Mouse (Mus musculus) liver, embryonic 14.5 days (tissue): ENCODE measurements around the gene Tlk2. TPM values are rescaled to one million over a fixed set of nuclear protein-coding genes. Genes with fewer than 3 reads are reported as not detected.

Experiments
- ATAC-seq: fragments of 200-750 bp; cut with Nextera tagmentation; 2 replicates; pipeline ENCODE4 v1.8.0; 2017; ENCODE audit warnings: moderate number of reproducible peaks, mild to moderate bottlenecking, moderate library complexity; ENCODE audit not compliant: insufficient read depth
- DNase-seq, 3 experiments: peaks; one replicate each; pipeline ENCODE4 v3.0.0-alpha.2; 2012 to 2013; ENCODE audit warnings: low read depth in 3 of 3, low spot score in 3 of 3
- H3K27ac ChIP-seq: fragments of 300-500 bp; sonication (generic); 2 replicates; pipeline ENCODE4 v1.5.1; 2014; ENCODE audit warnings: moderate library complexity, mild to moderate bottlenecking, control low read depth, inconsistent platforms
- H3K27me3 ChIP-seq: fragments of 300-500 bp; sonication (generic); 2 replicates; pipeline ENCODE4 v1.6.1; 2014; ENCODE audit warnings: mild to moderate bottlenecking, low read length, moderate library complexity; ENCODE audit not compliant: control insufficient read depth, insufficient read depth
- H3K36me3 ChIP-seq: fragments of 300-500 bp; sonication (generic); replicated peaks from 2 replicates; pipeline ENCODE4 v1.6.1; 2014; ENCODE audit warnings: low read depth; ENCODE audit not compliant: control insufficient read depth, insufficient read depth
- H3K4me1 ChIP-seq, 2 experiments: fragments of 200-500 bp in 1 of 2; fragments of 300-500 bp in 1 of 2; sonication (generic) in 1 of 2; replicated peaks; 2 replicates each; pipeline ENCODE4 v1.6.1; 2012 to 2014; ENCODE audit warnings: antibody characterized with exemption in 1 of 2, inconsistent platforms in 1 of 2, low read length in 1 of 2; ENCODE audit not compliant: control insufficient read depth in 2 of 2, insufficient read depth in 2 of 2
- H3K4me2 ChIP-seq: fragments of 300-500 bp; sonication (generic); 2 replicates; pipeline ENCODE4 v1.6.1; 2014; ENCODE audit warnings: low read depth, mild to moderate bottlenecking, control low read depth, moderate library complexity
- H3K4me3 ChIP-seq, 2 experiments: fragments of 200-500 bp in 1 of 2; fragments of 300-500 bp in 1 of 2; sonication (generic) in 1 of 2; 2 replicates each; pipeline ENCODE4 v1.5.1; 2012 to 2014; ENCODE audit warnings: low read depth in 2 of 2, low read length in 2 of 2, mild to moderate bottlenecking in 2 of 2, control low read depth in 1 of 2, inconsistent platforms in 1 of 2, moderate library complexity in 1 of 2; ENCODE audit not compliant: insufficient read depth in 1 of 2
- H3K9ac ChIP-seq: fragments of 300-500 bp; sonication (generic); replicated peaks from 2 replicates; pipeline ENCODE4 v1.6.1; 2014; ENCODE audit warnings: mild to moderate bottlenecking, control low read depth, moderate library complexity
- H3K9me3 ChIP-seq: fragments of 300-500 bp; sonication (generic); 2 replicates; pipeline ENCODE4 v1.6.1; 2016; ENCODE audit warnings: low read length, mixed read lengths; ENCODE audit not compliant: control insufficient read depth
- CTCF ChIP-seq: IDR thresholded peaks from 2 replicates; pipeline ENCODE4 v1.5.1; 2016; ENCODE audit warnings: antibody characterized with exemption, low read depth, control low read depth
- EP300 ChIP-seq: IDR thresholded peaks from 2 replicates; pipeline ENCODE4 v1.6.1; 2016; ENCODE audit warnings: antibody characterized with exemption, low read depth
- WGBS: fragments of 180-500 bp; shearing (Covaris S2); extraction: QIAGEN DNeasy Blood & Tissue Kit; methylation state at CpG from one replicate; pipeline ENCODE4 v1.1.7; 2014; ENCODE audit not compliant: insufficient replicate concordance; 5-methylcytosine and 5-hydroxymethylcytosine counted together
- polyA plus RNA-seq, 2 experiments: library from polyadenylated mRNA; depleted of rRNA in 1 of 2; stranded (reverse) in 1 of 2; unstranded in 1 of 2; fragments of >200 nt; fragmentation: Nextera tagmentation in 1 of 2; extraction: Ambion mirVana in 1 of 2; gene quantifications; 2 replicates each; pipeline versions ENCODE4 v1.2.1 to v1.2.3; 2012 to 2014

Tlk2 gene
- polyA plus RNA-seq, 2 experiments, result 10.2 to 16.3 TPM

DNA sequence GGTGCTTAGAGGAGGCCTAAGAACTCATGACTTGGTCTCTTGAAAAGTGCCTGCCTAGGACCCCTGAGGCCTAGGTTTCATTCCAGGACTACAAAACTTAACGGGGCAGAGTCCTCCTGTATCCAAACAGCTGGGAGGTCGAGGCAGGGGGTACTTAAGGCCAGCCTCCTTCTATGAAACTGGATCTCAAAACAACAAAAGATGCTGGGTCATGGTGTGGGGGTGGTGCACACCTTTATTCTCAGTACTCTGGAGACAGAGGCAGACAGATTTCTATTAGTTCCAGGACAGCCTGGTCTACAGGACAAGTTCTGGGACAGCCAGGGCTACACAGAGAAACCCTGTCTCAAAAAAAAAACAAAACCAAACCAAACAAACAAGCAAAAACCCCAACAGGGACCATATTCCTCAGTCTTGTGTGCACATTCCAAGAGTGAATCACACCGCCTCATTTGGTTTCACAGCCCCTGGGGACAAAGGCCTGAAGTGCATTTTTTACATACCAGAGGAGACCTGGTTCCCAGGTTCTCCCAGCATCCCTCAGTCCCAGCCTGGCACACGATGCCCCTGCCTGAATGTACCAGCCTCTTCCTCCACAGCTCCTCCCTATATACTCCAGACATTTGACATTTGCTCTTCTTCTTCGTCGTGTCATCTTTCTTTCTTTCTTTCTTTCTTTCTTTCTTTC is 18.8 kb upstream of the Tlk2 start:
- 60% methylated on average over 6 of the region's 6 CpGs for WGBS
- Histone ChIP-seq H3K4me3 (no peak overlapping the region), H3K27ac (no peak overlapping the region), H3K27me3 (no peaks in the 10 kb centered on the region), H3K4me2 (no peak overlapping the region), H3K36me3 (no peaks in the 10 kb centered on the region), H3K4me1 (peaks cover 6 to 29% of the 10 kb centered on the region in 2 experiments), H3K9ac (no peak overlapping the region), H3K9me3 (no peaks in the 10 kb centered on the region; the same call in 1 of the 2 replicates)
- TF ChIP-seq EP300 (no peak), CTCF (no peak)
- ATAC-seq (no peak), DNase-seq (no peak)

DNA sequence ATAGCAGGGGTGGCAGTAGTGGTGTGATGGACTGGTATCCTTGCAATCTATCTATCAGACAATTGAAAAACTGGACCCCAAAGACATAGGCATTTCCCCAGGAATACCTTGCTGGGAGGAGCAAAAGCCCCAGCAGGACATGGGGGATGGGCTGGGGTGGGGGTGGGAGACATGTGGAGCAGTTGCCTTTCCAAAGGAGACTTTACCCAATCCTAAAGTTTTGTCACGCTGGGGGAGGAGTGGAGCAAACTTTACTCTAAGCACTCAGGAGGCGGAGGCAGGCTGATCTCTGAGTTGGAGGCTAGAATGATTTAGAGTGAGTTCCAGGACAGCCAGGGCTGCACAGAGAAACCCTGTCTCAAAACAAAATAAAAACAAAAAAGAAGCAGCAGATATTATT is 17.2 kb upstream of the Tlk2 start:
- ATAC-seq (no peak), DNase-seq (no peak)
- Histone ChIP-seq H3K4me2 (no peak overlapping the region), H3K4me3 (no peak overlapping the region), H3K27me3 (peaks cover 7% of the 10 kb centered on the region; the same call in 1 of the 2 replicates), H3K4me1 (peaks cover 6 to 22% of the 10 kb centered on the region in 2 experiments), H3K27ac (no peak overlapping the region), H3K9me3 (no peaks in the 10 kb centered on the region; the same call in 1 of the 2 replicates), H3K36me3 (no peaks in the 10 kb centered on the region), H3K9ac (no peak overlapping the region)
- TF ChIP-seq EP300 (no peak), CTCF (no peak)
- 70% methylated on average over 2 of the region's 2 CpGs for WGBS

DNA sequence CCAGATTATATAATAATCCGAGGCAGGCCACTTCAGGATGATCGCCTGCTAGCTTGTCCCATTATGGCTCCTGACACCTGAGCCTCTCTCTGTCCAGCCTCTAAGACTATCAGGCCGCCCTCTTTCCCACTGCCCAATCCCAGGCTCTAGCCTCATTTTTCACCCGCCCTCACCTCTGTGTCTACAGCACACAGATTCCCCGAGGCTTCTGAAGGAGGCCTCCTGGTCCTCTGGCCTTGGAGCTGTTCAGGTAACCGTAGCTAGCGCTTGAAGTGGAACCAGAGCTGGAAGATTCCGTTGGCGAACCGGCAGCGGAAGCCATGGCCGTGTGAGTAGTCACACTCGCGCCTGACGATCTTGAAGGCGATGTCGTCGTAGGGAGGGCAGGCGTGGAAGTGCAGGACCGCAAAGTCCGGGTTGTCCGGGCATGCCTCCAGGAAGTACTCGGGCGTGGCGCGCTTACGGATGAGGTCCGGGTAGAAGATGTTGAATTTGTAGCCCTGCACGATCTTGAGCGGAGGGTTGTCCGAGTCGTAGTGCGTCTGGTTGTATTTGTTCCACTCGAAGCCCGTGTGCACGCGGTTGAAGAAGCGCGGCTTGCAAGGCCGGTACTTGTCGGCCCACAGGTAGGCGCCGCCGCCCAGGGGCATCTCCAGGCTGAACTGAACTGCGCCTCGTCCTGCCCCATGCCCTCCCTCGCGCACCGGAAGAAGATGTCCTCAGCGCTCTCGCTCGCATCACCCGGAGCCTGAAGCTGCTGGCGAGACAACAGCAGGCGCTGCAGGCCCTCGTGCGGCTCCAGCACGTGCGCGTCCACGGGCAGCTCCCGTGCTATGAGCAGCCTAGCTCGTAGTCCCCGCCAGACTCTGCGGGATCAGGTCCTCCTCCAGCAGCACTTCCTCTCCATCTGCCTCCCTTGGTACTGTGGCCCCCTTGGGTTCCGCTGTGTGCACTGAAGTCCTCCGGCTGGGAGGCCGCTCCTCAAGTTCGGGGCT is 13.8 kb upstream of the Tlk2 start:
- Histone ChIP-seq H3K4me3 (no peak overlapping the region), H3K36me3 (no peaks in the 10 kb centered on the region), H3K4me2 (no peak overlapping the region), H3K9me3 (no peaks in the 10 kb centered on the region; the same call in 1 of the 2 replicates), H3K27me3 (peaks cover 7% of the 10 kb centered on the region; the same call in 1 of the 2 replicates), H3K4me1 (no peaks in the 10 kb centered on the region; a peak in 1 of 4 replicates), H3K9ac (no peak overlapping the region), H3K27ac (no peak overlapping the region)
- TF ChIP-seq CTCF (no peak), EP300 (no peak)
- ATAC-seq (peak; percentile 26; the same call in 1 of the 2 replicates), DNase-seq (no peak)
- 77% methylated on average over 69 of the region's 69 CpGs for WGBS

DNA sequence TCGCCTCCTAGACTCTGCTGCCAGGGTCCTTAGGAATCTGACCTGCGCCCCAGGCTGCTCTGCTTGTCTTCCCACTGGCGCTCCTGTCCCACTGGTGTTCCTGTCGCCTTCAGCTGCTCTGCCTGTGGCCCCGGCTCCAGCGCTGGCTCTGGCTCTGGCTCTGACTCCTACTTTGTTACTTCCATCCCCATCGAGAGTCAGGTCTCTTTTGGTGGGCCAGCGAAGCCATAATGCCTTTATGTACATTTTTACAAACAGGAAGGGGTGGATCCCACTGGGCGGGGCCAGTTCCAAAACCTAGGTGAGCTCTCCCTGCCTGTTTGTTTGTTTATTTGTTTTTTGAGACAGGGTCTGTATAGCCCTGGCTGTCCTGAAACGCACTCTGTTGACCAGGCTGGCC is 11.8 kb upstream of the Tlk2 start:
- TF ChIP-seq EP300, result no peak
- TF ChIP-seq CTCF, result no peak
- WGBS, result 80% methylated on average over 10 of the region's 10 CpGs
- Histone ChIP-seq H3K27ac (no peak overlapping the region), H3K4me3 (no peak overlapping the region), H3K4me1 (peaks cover 4% of the 10 kb centered on the region in 2 experiments), H3K36me3 (no peaks in the 10 kb centered on the region), H3K27me3 (peaks cover 7% of the 10 kb centered on the region; the same call in 1 of the 2 replicates), H3K9me3 (no peaks in the 10 kb centered on the region; the same call in 1 of the 2 replicates), H3K9ac (no peak overlapping the region), H3K4me2 (no peak overlapping the region)
- ATAC-seq (no peak), DNase-seq (no peak)
